Mouse (Mus musculus): ENCODE data around the gene Fam169b. TPM values are rescaled to one million over a fixed set of nuclear protein-coding genes. Genes with fewer than 3 reads are reported as not detected.

Gene Fam169b
- polyA plus RNA-seq, 1 experiment from 2014 or later, result 0.53 TPM

- Histone ChIP-seq H3K4me3 (replicated peaks) (no peak overlapping the region), H3K9ac (no peak overlapping the region), H3K4me1 (replicated peaks) (no peaks in the 10 kb centered on the region; the same call in 1 of the 2 replicates), H3K27me3 (no peaks in the 10 kb centered on the region), H3K36me3 (replicated peaks) (no peaks in the 10 kb centered on the region), H3K9me3 (replicated peaks) (no peaks in the 10 kb centered on the region), H3K27ac (replicated peaks) (no peak overlapping the region), H3K4me2 (no peak overlapping the region)
- no peak for ATAC-seq (ENCODE audit: insufficient read depth)
- WGBS (ENCODE audit: insufficient replicate concordance), result 51% methylated on average over 6 of the region's 6 CpGs
Observed at GRCm38 (mm10) chr7:68303685-68304084, 30.0 kb downstream of the Fam169b start.

- H3K36me3 ChIP-seq (replicated peaks), result no peaks in the 10 kb centered on the region
- 62% methylated on average over 11 of the region's 11 CpGs for WGBS (ENCODE audit: insufficient replicate concordance)
- H3K9me3 ChIP-seq (replicated peaks), result no peaks in the 10 kb centered on the region
- no peak for ATAC-seq (ENCODE audit: insufficient read depth)
- no peak overlapping the region for H3K9ac ChIP-seq
- H3K4me2 ChIP-seq, result no peak overlapping the region
- H3K27ac ChIP-seq (replicated peaks), result no peak overlapping the region
- no peaks in the 10 kb centered on the region; the same call in 1 of the 2 replicates for H3K4me1 ChIP-seq (replicated peaks)
- no peaks in the 10 kb centered on the region for H3K27me3 ChIP-seq
- H3K4me3 ChIP-seq (replicated peaks), result no peak overlapping the region
Observed at GRCm38 (mm10) chr7:68305781-68306575, 32.3 kb downstream of the Fam169b start.

- H3K4me3 ChIP-seq (replicated peaks), result no peak overlapping the region
- no peaks in the 10 kb centered on the region for H3K27me3 ChIP-seq
- no peak overlapping the region for H3K9ac ChIP-seq
- H3K4me2 ChIP-seq, result no peak overlapping the region
- H3K27ac ChIP-seq (replicated peaks), result no peak overlapping the region
- no peaks in the 10 kb centered on the region for H3K9me3 ChIP-seq (replicated peaks)
- 71% methylated on average over 8 of the region's 8 CpGs for WGBS (ENCODE audit: insufficient replicate concordance)
- H3K4me1 ChIP-seq (replicated peaks), result no peaks in the 10 kb centered on the region; the same call in 1 of the 2 replicates
- ATAC-seq (ENCODE audit: insufficient read depth), result no peak
- no peaks in the 10 kb centered on the region for H3K36me3 ChIP-seq (replicated peaks)
Observed at GRCm38 (mm10) chr7:68306756-68307155, 33.1 kb downstream of the Fam169b start.

GRCm38 (mm10) chr7:68311469-68311868, 37.8 kb downstream of the Fam169b start:
- no peak overlapping the region for H3K4me3 ChIP-seq (replicated peaks)
- H3K9ac ChIP-seq, result no peak overlapping the region
- no peaks in the 10 kb centered on the region for H3K27me3 ChIP-seq
- 68% methylated on average over 6 of the region's 6 CpGs for WGBS (ENCODE audit: insufficient replicate concordance)
- no peak overlapping the region for H3K4me2 ChIP-seq
- no peaks in the 10 kb centered on the region for H3K4me1 ChIP-seq (replicated peaks)
- no peak overlapping the region for H3K27ac ChIP-seq (replicated peaks)
- ATAC-seq (ENCODE audit: insufficient read depth), result no peak
- no peaks in the 10 kb centered on the region for H3K36me3 ChIP-seq (replicated peaks)
- no peaks in the 10 kb centered on the region for H3K9me3 ChIP-seq (replicated peaks)

- H3K27ac ChIP-seq (replicated peaks), result no peak overlapping the region
- H3K4me1 ChIP-seq (replicated peaks), result no peaks in the 10 kb centered on the region
- H3K9me3 ChIP-seq (replicated peaks), result no peaks in the 10 kb centered on the region
- 56% methylated on average over 5 of the region's 5 CpGs for WGBS (ENCODE audit: insufficient replicate concordance)
- no peak overlapping the region for H3K9ac ChIP-seq
- H3K36me3 ChIP-seq (replicated peaks), result no peaks in the 10 kb centered on the region
- H3K27me3 ChIP-seq, result no peaks in the 10 kb centered on the region
- no peak overlapping the region for H3K4me3 ChIP-seq (replicated peaks)
- no peak overlapping the region for H3K4me2 ChIP-seq
- ATAC-seq (ENCODE audit: insufficient read depth), result no peak
Observed at GRCm38 (mm10) chr7:68312395-68312794, 38.8 kb downstream of the Fam169b start.

GRCm38 (mm10) chr7:68313038-68313782, 39.6 kb downstream of the Fam169b start:
- Histone ChIP-seq H3K36me3 (replicated peaks) (no peaks in the 10 kb centered on the region), H3K4me1 (replicated peaks) (no peaks in the 10 kb centered on the region), H3K4me3 (replicated peaks) (no peak overlapping the region), H3K27me3 (no peaks in the 10 kb centered on the region), H3K4me2 (no peak overlapping the region), H3K9me3 (replicated peaks) (no peaks in the 10 kb centered on the region), H3K27ac (replicated peaks) (no peak overlapping the region), H3K9ac (no peak overlapping the region)
- WGBS (ENCODE audit: insufficient replicate concordance), result 52% methylated on average over 14 of the region's 14 CpGs
- ATAC-seq (ENCODE audit: insufficient read depth), result no peak

GRCm38 (mm10) chr7:68314286-68314685, 40.6 kb downstream of the Fam169b start:
- Histone ChIP-seq H3K27ac (replicated peaks) (no peak overlapping the region), H3K9me3 (replicated peaks) (no peaks in the 10 kb centered on the region), H3K4me3 (replicated peaks) (no peak overlapping the region), H3K27me3 (no peaks in the 10 kb centered on the region), H3K36me3 (replicated peaks) (no peaks in the 10 kb centered on the region), H3K4me2 (no peak overlapping the region), H3K4me1 (replicated peaks) (no peaks in the 10 kb centered on the region), H3K9ac (no peak overlapping the region)
- WGBS (ENCODE audit: insufficient replicate concordance), result 36% methylated on average over 1 of the region's 1 CpGs
- ATAC-seq (ENCODE audit: insufficient read depth), result no peak

- no peaks in the 10 kb centered on the region for H3K9me3 ChIP-seq (replicated peaks)
- H3K27ac ChIP-seq (replicated peaks), result no peak overlapping the region
- H3K9ac ChIP-seq, result no peak overlapping the region
- H3K4me2 ChIP-seq, result no peak overlapping the region
- no peaks in the 10 kb centered on the region; the same call in 1 of the 2 replicates for H3K4me1 ChIP-seq (replicated peaks)
- H3K4me3 ChIP-seq (replicated peaks), result no peak overlapping the region
- H3K27me3 ChIP-seq, result no peaks in the 10 kb centered on the region
- no peak for ATAC-seq (ENCODE audit: insufficient read depth)
- no peaks in the 10 kb centered on the region for H3K36me3 ChIP-seq (replicated peaks)
- 72% methylated on average over 4 of the region's 4 CpGs for WGBS (ENCODE audit: insufficient replicate concordance)
Observed at GRCm38 (mm10) chr7:68315068-68315467, 41.4 kb downstream of the Fam169b start.

- no peak for ATAC-seq (ENCODE audit: insufficient read depth)
- no peak overlapping the region for H3K27ac ChIP-seq (replicated peaks)
- H3K36me3 ChIP-seq (replicated peaks), result no peaks in the 10 kb centered on the region
- H3K9me3 ChIP-seq (replicated peaks), result no peaks in the 10 kb centered on the region
- WGBS (ENCODE audit: insufficient replicate concordance), result 74% methylated on average over 16 of the region's 16 CpGs
- no peak overlapping the region for H3K4me3 ChIP-seq (replicated peaks)
- H3K4me2 ChIP-seq, result no peak overlapping the region
- H3K27me3 ChIP-seq, result no peaks in the 10 kb centered on the region
- no peaks in the 10 kb centered on the region; the same call in 1 of the 2 replicates for H3K4me1 ChIP-seq (replicated peaks)
- no peak overlapping the region for H3K9ac ChIP-seq
Observed at GRCm38 (mm10) chr7:68318006-68318788, 44.6 kb downstream of the Fam169b start.

- no peaks in the 10 kb centered on the region for H3K9me3 ChIP-seq (replicated peaks)
- no peak overlapping the region for H3K4me3 ChIP-seq (replicated peaks)
- no peaks in the 10 kb centered on the region for H3K36me3 ChIP-seq (replicated peaks)
- H3K27ac ChIP-seq (replicated peaks), result no peak overlapping the region
- no peak overlapping the region for H3K4me2 ChIP-seq
- no peak for ATAC-seq (ENCODE audit: insufficient read depth)
- 61% methylated on average over 6 of the region's 6 CpGs for WGBS (ENCODE audit: insufficient replicate concordance)
- no peaks in the 10 kb centered on the region for H3K27me3 ChIP-seq
- H3K9ac ChIP-seq, result no peak overlapping the region
- no peaks in the 10 kb centered on the region; the same call in 1 of the 2 replicates for H3K4me1 ChIP-seq (replicated peaks)
Observed at GRCm38 (mm10) chr7:68318979-68319378, 45.3 kb downstream of the Fam169b start.
